Mouse (Mus musculus) heart, adult 2 months (tissue): ENCODE results near the gene Mettl23. TPM values are rescaled to one million over a fixed set of nuclear protein-coding genes. Genes with fewer than 3 reads are reported as not detected.
A peak's percentile ranks its signal among the peaks of the same experiment; 100 is the strongest.

Experiments used
- DNase-seq, 2 experiments: peaks; one replicate each; pipeline ENCODE4 v3.0.0; 2021
- H3K27ac ChIP-seq: fragments of 200-600 bp; 2 replicates; pipeline ENCODE4 v1.8.1; 2022
- H3K27me3 ChIP-seq: fragments of 200-500 bp; 2 replicates; pipeline ENCODE4 v1.6.1; 2012; ENCODE audit warnings: mild to moderate bottlenecking, low read length, inconsistent platforms, mixed read lengths; ENCODE audit not compliant: control insufficient read depth, insufficient read depth
- H3K36me3 ChIP-seq: fragments of 200-500 bp; 2 replicates; pipeline ENCODE4 v1.6.1; 2012; ENCODE audit warnings: low read length, inconsistent platforms; ENCODE audit not compliant: control insufficient read depth, insufficient read depth
- H3K4me1 ChIP-seq: fragments of 200-500 bp; 2 replicates; pipeline ENCODE4 v1.6.1; 2011; ENCODE audit warnings: low read length; ENCODE audit not compliant: control insufficient read depth, insufficient read depth
- H3K4me3 ChIP-seq: fragments of 200-600 bp; 2 replicates; pipeline ENCODE4 v1.8.1; 2022
- H3K79me2 ChIP-seq: fragments of 200-500 bp; replicated peaks from 2 replicates; pipeline ENCODE4 v1.6.1; 2012; ENCODE audit warnings: mild to moderate bottlenecking, inconsistent platforms, low read length, moderate library complexity, mixed read lengths; ENCODE audit not compliant: control insufficient read depth, insufficient read depth
- H3K9ac ChIP-seq: fragments of 200-500 bp; 2 replicates; pipeline ENCODE4 v1.6.1; 2012; ENCODE audit warnings: low read depth, mild to moderate bottlenecking, control low read depth, inconsistent platforms, low read length, mixed read lengths
- CTCF ChIP-seq: fragments of 200-600 bp; IDR thresholded peaks from 2 replicates; pipeline ENCODE4 v1.8.1; 2022; ENCODE audit warnings: antibody characterized with exemption, mild to moderate bottlenecking, moderate library complexity
- EP300 ChIP-seq: fragments of 200-500 bp; IDR thresholded peaks from 2 replicates; pipeline ENCODE4 v1.6.1; 2011; ENCODE audit warnings: low read depth, low read length, control low read depth; ENCODE audit not compliant: insufficient read depth
- POLR2A ChIP-seq: fragments of 200-500 bp; IDR thresholded peaks from 2 replicates; pipeline ENCODE4 v1.6.1; 2011; ENCODE audit warnings: mild to moderate bottlenecking, low read depth, low read length, control low read depth; ENCODE audit not compliant: insufficient read depth
- WGBS: fragments of 180-500 bp; shearing (Covaris S2); methylation state at CpG from one replicate; pipeline ENCODE4 v1.1.7; 2018; 5-methylcytosine and 5-hydroxymethylcytosine counted together
- intact Hi-C: fragments of 180-260 bp; cut with DNase I; formaldehyde crosslinking; loops from one replicate; pipeline ENCODE4 v1.15.1; 2025
- polyA plus RNA-seq: library from polyadenylated mRNA; depleted of rRNA; stranded (reverse); fragments of >200 nt; gene quantifications from 2 replicates; pipeline ENCODE4 v1.2.3, GENCODE M21; 2012
- total RNA-seq, 2 experiments: library from RNA; stranded (reverse); gene quantifications; 2 replicates each; pipeline ENCODE4 v1.2.3; 2021

Mettl23 gene
- total and polyA plus RNA-seq, 3 experiments = 34.3 to 40.5 (median 38.3) TPM

GRCm38 (mm10) chr11:116852291-116852890, 9.3 kb downstream of the Mettl23 start, which contains the start of gene Mfsd11:
Mfsd11 (plus strand) TSS chr11:116852440.
- TF ChIP-seq CTCF (no peak), POLR2A (no peak), EP300 (no peak)
- Histone ChIP-seq H3K79me2 (no peaks in the 10 kb centered on the region), H3K4me1 (peaks cover 7% of the 10 kb centered on the region), H3K36me3 (peaks cover 40% of the 10 kb centered on the region), H3K27me3 (no peaks in the 10 kb centered on the region), H3K9ac (peak within 1 kb of the TSS; percentile 98), H3K27ac (peak within 1 kb of the TSS; percentile 98), H3K4me3 (peak within 1 kb of the TSS; percentile 81)
- under 1% methylated on average over 90 of the region's 91 CpGs for WGBS
- intact Hi-C loops = no loop called here
- peak; percentile 86 to 91 for DNase-seq

- Histone ChIP-seq H3K4me3 (peak within 1 kb of the TSS; percentile 81), H3K4me1 (peaks cover 7% of the 10 kb centered on the region), H3K36me3 (peaks cover 34% of the 10 kb centered on the region), H3K9ac (peak within 1 kb of the TSS; percentile 98), H3K27ac (peak within 1 kb of the TSS; percentile 98), H3K27me3 (no peaks in the 10 kb centered on the region), H3K79me2 (no peaks in the 10 kb centered on the region)
- peak; percentile 97 to 98 for DNase-seq
- TF ChIP-seq CTCF (no peak), POLR2A (peak; percentile 99), EP300 (peak; percentile 62; the same call in 1 of the 2 replicates)
- WGBS = under 1% methylated on average over 74 of the region's 74 CpGs
- intact Hi-C loops = no loop called here
Measured at GRCm38 (mm10) chr11:116852891-116853511, 9.9 kb downstream of the Mettl23 start, which contains the start of gene Srsf2. Srsf2 (minus strand) TSS chr11:116853094.

GRCm38 (mm10) chr11:116853512-116853928, 10.4 kb downstream of the Mettl23 start:
- peak; percentile 98 to 99 for DNase-seq
- H3K36me3 ChIP-seq = peaks cover 32% of the 10 kb centered on the region
- H3K4me1 ChIP-seq = peaks cover 7% of the 10 kb centered on the region
- TF ChIP-seq EP300 = 0 out of 2 replicates have a peak, but pooled peaks have one; percentile 53
- peak; percentile 93 for TF ChIP-seq POLR2A
- TF ChIP-seq CTCF = no peak
- WGBS = under 1% methylated on average over 36 of the region's 36 CpGs
- H3K27ac ChIP-seq = peak overlapping the region; percentile 98
- H3K79me2 ChIP-seq = no peaks in the 10 kb centered on the region
- H3K27me3 ChIP-seq = no peaks in the 10 kb centered on the region
- peak overlapping the region; percentile 86 for H3K9ac ChIP-seq
- intact Hi-C loops = no loop called here
- peak overlapping the region; percentile 81 for H3K4me3 ChIP-seq

- intact Hi-C loops = no loop called here
- H3K27ac ChIP-seq = peak overlapping the region; percentile 98
- DNase-seq = no peak
- H3K27me3 ChIP-seq = no peaks in the 10 kb centered on the region
- peaks cover 26% of the 10 kb centered on the region for H3K36me3 ChIP-seq
- H3K4me1 ChIP-seq = peaks cover 7% of the 10 kb centered on the region
- 12% methylated on average over 10 of the region's 10 CpGs for WGBS
- H3K9ac ChIP-seq = peak overlapping the region; percentile 60
- H3K79me2 ChIP-seq = no peaks in the 10 kb centered on the region
- H3K4me3 ChIP-seq = peak overlapping the region; percentile 81
- TF ChIP-seq EP300 (no peak), CTCF (no peak), POLR2A (no peak)
Measured at GRCm38 (mm10) chr11:116854279-116854678, 11.2 kb downstream of the Mettl23 start.

GRCm38 (mm10) chr11:116857183-116857850, 14.2 kb downstream of the Mettl23 start:
- Histone ChIP-seq H3K36me3 (peaks cover 4% of the 10 kb centered on the region), H3K79me2 (no peaks in the 10 kb centered on the region), H3K9ac (no peak overlapping the region), H3K4me3 (no peak overlapping the region), H3K27me3 (no peaks in the 10 kb centered on the region), H3K27ac (no peak overlapping the region), H3K4me1 (peaks cover 3% of the 10 kb centered on the region)
- intact Hi-C loops = no loop called here
- TF ChIP-seq EP300 (no peak), POLR2A (no peak), CTCF (no peak)
- 56% methylated on average over 12 of the region's 12 CpGs for WGBS
- DNase-seq = no peak
